Mouse (Mus musculus) adrenal gland, postnatal 25 days (tissue): ENCODE results near the gene Tmem176a. TPM values are rescaled to one million over a fixed set of nuclear protein-coding genes. Genes with fewer than 3 reads are reported as not detected.
A peak's percentile ranks its signal among the peaks of the same experiment; 100 is the strongest.
"Not testable (repeated sequence)": the region's sequence is repeated elsewhere in the genome, so short reads cannot be mapped to it uniquely, and the experiment has no call there.

ENCODE experiments used
- DNase-seq: peaks from one replicate; pipeline ENCODE4 v3.0.0; 2021; ENCODE audit warnings: mixed read lengths
- total RNA-seq: library from RNA; stranded (reverse); gene quantifications from 2 replicates; pipeline ENCODE4 v1.2.3, GENCODE M21; 2021

Gene Tmem176a
- total RNA-seq, 1 experiment from 2014 or later: 286 TPM

DNA sequence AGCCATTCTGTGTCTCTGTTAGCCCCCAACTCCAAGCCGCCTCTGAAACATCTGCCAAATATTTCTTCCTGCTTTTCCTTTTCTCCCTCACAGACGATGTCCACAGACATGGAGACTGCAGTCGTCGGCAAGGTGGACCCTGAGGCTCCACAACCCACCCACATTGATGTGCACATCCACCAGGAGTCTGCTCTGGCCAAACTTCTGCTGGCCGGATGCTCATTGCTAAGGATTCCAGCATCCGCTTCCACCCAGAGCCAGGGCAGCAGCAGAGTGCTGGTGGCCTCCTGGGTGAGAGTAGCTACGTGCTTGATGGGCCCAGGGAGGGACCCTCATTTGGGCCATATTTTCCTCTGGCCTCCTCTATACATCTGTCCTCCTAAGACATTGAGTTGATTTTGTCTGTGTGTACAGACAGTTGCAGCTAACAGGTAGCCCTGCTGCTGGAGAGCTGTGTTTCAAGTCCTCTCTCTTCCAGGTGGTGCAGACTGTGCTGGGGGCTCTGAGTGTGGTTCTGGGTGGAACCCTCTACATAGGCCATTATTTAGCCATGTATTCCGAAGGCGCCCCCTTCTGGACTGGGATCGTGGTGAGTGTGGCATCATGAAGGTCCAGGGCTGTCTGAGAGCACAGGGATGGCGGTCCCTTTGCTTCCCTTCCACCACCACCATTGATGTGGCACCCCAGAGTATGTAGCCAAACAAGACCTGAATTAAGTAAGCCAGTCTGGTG lies 1.6 kb downstream of the Tmem176a start:
- DNase-seq: peak; percentile 70

DNA sequence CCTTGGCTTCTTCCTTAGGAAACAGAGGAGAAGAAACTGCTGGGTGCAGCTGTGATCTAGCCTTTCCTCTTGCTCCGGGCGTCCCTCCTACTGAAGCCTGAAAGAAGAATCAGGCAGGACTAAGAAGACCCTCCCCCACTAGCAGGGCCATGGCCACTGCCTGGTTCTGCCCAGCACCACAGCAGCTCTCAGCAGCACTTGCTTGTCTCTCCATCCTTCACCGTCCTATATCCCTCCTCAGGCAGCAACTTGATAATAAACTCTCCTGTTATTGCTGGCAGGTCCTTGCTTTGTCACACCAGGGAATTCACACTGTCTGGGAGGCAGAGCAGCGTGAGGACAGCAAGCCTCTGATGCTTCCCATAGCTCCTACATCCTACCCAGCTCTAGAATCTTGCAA lies 4.4 kb downstream of the Tmem176a start:
- DNase-seq: no peak

DNA sequence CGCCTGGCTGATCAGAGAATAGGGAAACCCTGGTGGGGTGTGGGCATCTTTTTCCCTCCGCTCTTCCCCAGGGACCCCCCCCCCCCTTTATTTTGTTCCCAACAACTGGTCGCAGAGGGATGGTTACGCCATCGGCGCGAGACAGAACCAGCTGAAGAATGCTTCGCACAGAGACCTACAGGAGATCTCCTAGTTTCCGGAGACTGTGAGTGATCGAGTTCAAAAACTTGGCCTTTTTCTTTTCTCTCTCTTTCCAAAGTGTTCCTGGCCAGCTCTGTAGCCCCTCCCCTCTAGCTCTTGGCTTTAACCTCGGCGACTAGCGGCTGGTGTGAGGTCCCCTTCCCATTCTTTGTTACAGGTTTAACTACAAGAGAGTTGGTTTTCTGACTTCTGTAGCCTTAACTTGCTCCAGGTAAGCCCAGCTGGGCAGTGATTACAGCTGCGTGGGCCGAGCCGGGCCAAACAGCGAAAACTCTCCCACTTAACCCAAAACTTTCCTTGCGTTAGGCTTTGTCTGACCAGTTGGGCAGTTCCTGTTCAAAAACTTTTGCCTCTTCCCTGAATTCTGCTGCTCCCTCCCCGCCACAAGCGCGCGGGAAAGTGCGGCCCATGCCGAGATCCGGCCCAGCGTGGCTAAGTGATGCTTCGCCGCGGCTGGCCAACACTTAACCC lies 11.2 kb downstream of the Tmem176a start:
- peak; percentile 43 for DNase-seq

- DNase-seq: no peak
Measured at GRCm38 (mm10) chr6:48854155-48854554, 13.4 kb downstream of the Tmem176a start.

DNA sequence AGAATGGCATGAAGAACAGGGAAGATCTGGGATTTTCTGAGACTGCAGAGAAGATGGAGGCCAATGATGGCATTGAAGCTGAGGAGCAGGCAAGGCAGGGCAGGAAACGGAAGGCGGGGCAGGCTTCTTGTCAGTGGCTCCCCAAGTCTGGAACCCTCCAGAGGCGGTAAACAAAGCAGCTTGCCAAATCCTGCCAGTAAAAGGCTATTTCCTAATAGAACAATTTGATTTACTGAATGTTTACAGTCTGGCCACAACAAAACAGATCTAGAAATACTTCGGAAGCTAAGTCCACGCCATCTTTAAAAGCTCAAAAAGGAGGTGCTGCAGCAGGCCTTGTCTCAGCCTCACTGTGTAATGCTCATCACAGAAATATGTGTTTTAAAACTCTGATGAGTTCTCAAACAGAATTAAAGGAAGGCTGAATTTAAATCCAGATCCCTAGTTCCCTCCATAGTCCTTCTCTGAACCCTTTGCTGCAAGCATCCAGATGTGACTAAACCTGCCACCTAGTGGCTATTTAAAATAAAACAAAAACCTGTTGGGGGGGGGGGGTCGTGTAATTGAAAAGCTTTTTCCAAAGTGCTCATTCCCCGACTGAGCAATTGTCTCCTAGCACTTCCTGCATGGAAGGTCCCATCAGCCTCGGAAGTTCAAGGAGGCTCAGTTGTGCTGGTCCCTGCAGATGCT lies 17.0 kb downstream of the Tmem176a start:
- DNase-seq: no peak

DNA sequence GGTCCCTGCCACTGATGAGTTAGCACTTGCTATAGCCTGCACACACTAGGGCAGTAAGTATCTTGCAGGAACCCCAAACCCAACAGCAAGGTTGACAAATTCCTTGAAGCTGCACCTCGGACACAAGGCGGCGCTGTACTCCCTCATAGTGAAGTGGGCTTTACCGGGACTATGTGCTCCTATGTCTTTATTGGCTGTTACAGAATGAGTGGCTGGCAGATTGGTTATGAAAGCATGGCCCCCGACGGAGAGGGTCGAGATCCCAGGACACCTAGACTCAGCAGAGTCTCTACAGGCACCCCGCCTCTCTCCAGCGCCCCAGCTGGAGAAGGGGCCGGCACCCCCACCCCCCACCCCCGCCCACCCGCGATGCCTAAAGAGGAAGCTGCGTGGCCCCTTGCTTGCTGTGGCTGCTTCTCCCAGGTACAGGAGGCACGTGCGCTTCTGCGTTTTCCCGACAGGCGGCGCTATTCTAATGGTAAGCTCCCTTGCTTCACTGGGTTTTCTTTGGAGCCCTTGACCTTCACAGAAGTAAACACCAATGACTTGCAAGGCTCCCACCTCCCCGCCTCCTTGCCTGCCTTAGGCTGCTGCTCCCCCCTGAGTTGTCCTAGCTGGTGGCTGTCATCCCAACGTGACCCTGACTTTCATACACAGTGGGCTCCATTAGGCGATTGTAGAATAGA lies 19.6 kb downstream of the Tmem176a start:
- peak; percentile 76 for DNase-seq

DNA sequence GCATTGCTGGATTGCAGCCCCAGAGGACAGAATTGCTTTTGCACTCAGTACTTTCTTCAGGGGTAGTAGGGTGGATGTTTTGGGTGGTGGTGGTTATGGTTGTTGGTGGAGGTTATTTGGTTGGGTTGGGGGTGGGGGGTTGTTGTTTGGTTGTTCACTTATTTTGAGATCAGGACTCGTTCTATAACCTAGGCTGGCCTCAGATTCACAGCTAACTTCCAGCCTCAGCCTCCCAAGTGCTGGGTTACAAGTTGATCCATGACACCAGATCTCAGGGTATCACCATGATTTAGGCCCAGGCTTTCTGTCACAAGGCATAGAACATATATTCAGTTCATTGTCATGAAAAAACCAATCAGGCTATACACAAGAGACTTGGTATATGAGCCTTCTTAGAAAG lies 20.1 kb downstream of the Tmem176a start:
- DNase-seq: no peak

- no peak for DNase-seq
Measured at GRCm38 (mm10) chr6:48861616-48862280, 21.0 kb downstream of the Tmem176a start.

DNA sequence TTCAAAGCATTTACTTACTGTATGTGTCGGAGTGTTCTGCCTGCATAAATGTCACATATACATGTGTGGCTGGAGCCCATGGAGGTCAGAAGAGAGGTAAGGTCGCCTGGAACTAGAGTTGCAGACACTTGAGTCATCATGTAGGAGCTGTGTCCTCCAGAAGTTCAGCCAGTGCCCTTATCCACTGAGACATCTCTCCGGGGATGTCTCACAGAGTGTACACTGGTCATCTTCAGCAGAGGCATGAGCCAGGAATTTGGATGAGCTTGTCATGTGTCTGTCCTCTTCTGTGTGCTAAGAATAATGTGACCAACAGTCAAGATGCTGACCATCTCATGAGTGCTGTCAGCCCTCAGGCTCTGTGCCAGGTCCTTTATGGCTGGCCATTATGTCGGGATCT lies 22.1 kb downstream of the Tmem176a start:
- no peak for DNase-seq

DNA sequence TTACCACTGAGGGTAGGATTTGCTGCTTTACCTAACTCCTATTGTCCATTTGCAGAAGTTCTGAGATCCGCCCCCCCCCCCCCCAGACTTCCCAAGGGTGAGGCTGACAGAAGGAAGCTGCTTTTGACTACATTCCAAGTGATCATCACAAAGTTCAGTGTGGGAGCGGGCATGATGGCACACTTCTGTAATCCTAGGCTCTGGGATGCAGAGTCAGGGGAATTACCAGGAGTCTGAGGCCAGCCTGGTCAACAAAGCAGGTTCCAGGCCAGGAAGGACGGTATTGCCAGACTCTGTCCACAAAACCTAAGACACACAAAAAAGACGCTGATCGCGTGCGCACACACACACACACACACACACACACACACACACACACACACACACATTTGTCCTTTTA lies 22.8 kb downstream of the Tmem176a start:
- DNase-seq: no peak

DNA sequence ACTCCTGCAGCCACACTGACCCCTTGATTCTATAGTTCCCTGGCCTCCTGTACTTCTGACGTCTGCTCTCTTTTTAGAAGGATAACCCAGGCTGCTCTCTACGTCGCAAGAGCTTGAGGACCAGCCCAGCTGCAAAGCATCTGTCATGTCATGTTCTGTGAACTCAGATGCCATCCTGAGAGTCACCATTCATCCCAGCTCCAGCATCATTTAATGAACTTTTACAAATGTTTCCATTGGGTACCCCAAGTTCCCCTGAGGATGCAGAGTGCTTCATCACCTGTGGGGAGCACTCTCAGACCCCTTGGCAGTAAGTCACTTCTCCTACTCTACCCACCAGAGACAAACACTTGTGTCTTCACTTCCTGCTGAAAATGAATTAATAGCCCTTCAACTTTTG lies 23.5 kb downstream of the Tmem176a start:
- DNase-seq: no peak

GRCm38 (mm10) chr6:48864723-48865122 lies 24.0 kb downstream of the Tmem176a start:
- no peak for DNase-seq

GRCm38 (mm10) chr6:48865152-48865745 lies 24.5 kb downstream of the Tmem176a start:
- no peak for DNase-seq

DNA sequence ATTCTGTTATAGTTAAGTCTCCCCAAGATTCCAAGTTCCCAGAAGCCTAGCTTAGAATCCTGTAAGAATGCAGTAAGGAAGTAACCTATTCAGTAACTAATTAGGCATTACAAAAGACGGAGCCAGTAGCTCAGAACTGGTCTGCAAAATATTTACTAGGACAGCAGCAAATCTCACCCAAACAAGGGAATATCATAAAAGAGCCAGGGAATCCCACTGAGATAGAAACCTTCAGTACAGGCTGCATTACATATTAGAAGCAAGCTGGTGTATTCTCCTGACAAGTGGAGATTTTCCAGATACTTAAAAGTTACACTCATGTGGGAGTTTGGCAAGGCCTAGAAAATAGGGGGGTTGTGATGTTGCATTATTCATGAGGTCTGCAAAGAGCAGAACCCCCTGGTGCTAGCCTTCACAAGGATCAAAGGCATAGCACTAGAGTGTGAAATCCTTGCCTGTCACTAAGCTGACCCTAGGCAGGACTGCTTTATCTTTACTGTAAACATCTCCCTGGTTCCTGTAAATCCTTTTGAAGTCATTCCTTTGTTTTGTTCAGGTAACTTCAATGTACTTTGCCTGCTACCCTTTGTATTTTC lies 25.7 kb downstream of the Tmem176a start:
- not testable (repeated sequence) for DNase-seq

DNA sequence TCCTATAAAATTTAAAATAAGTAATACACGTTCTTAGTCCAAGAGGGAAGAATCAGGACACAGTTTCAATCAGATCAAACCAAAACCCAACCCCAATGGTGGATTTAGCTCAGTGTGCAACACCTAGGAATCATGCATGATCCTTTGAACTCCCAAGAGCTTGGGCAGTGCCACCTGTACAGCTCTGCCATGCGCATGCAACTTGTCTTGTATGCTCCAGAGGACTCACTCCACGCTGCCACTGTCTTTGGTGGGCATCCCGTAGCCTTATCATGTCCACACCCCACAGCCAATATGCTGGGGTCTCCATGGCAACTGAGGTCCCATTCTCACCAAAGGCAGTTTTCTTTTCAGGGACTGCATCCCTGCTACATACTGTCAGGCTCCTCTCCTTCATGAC lies 26.4 kb downstream of the Tmem176a start:
- DNase-seq: no peak

DNA sequence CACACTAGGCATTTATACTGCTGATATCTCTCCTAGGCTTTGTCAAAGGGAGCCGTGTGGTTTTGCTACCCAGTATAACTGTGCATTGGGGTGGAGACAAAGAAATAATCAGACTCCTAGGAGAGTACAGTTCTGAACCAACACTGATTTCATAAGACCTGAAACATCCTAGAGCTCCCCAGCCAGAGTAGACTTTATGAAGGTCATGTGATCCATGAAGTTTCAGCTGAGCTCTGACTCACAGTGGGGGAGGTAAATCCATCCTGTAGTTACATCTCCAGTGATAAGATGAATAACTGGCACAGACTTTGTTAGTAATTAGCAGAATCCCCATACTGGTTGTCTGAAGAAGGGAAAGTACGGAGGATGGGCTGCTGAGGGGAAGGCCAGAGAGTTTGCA lies 29.1 kb downstream of the Tmem176a start:
- no peak for DNase-seq

DNA sequence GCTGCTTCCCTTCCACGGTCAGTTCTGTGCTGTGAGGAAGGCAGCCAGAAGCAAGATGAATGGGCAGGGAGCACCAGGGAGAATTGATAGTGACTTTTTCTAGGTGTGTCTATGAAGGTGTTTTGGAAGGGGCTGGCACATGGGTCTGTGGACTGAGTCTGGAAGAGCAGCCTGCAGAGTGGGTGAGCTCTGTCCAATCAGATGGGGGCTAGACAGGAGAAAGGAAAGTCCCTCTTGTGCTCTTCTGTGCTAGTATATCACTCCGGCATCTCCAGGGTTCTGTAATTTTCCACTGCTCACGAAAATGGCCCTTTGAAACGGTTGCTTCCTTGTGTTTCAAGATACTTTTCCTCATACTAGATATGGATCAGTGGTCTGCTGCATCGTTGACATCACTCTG lies 31.9 kb downstream of the Tmem176a start, which contains the start of gene Aoc1:
Gene Aoc1 (plus strand): TSS at position 301 of the 400 bp plus-strand sequence.
- no peak for DNase-seq

- DNase-seq: no peak
Measured at GRCm38 (mm10) chr6:48874576-48874975, 33.9 kb downstream of the Tmem176a start.

- DNase-seq: no peak
Measured at GRCm38 (mm10) chr6:48875515-48875914, 34.8 kb downstream of the Tmem176a start.

- no peak for DNase-seq
Measured at GRCm38 (mm10) chr6:48876510-48877135, 35.9 kb downstream of the Tmem176a start.

DNA sequence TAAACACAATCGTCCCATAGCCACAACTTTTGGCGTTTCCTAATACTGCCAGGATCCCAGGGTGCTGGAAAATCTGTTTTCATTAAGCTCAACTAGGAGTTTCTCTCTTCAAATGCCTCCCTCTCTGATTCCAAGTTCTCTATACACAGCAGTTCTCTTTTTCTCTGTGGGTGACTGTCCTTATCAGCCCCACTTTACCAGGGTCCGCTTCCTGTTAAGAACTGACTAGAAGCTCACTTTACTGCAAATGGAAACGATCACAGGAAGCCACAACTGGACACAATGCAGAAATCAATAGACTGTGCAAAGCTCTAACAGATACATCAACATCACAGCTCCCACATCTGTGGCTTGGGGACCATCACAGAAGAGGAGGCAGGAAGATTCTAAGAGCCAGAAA lies 53.5 kb downstream of the Tmem176a start:
- DNase-seq: no peak
